Mouse (Mus musculus): ENCODE results near the gene Strip1.
A peak's percentile ranks its signal among the peaks of the same experiment; 100 is the strongest.
"Not testable (repeated sequence)": the region's sequence is repeated elsewhere in the genome, so short reads cannot be mapped to it uniquely, and the experiment has no call there.

Gene Strip1

GRCm38 (mm10) chr3:107631523-107631958 is at the start of gene Strip1:
TSS of gene Strip1 (minus strand) at chr3:107631694.
- peak; percentile 98 for DNase-seq (ENCODE audit: low spot score)

- peak; percentile 6 for DNase-seq (ENCODE audit: low spot score)
These were observed 49.5 kb upstream of the Strip1 start for GRCm38 (mm10) chr3:107680790-107681576.

- DNase-seq (ENCODE audit: low spot score) = no peak
These were observed 40.0 kb upstream of the Strip1 start for GRCm38 (mm10) chr3:107671509-107671908.

- no peak for DNase-seq (ENCODE audit: low spot score)
These were observed 39.0 kb upstream of the Strip1 start for GRCm38 (mm10) chr3:107670500-107670899.

GRCm38 (mm10) chr3:107668786-107669185 is 37.3 kb upstream of the Strip1 start:
- no peak for DNase-seq (ENCODE audit: low spot score)

- DNase-seq (ENCODE audit: low spot score) = no peak
These were observed 35.9 kb upstream of the Strip1 start for GRCm38 (mm10) chr3:107667426-107667825.

GRCm38 (mm10) chr3:107664641-107665040 is 33.1 kb upstream of the Strip1 start:
- no peak for DNase-seq (ENCODE audit: low spot score)

- peak; percentile 21 for DNase-seq (ENCODE audit: low spot score)
These were observed 27.5 kb upstream of the Strip1 start for GRCm38 (mm10) chr3:107659000-107659399.

GRCm38 (mm10) chr3:107656888-107657287 is 25.4 kb upstream of the Strip1 start:
- DNase-seq (ENCODE audit: low spot score) = no peak

GRCm38 (mm10) chr3:107656151-107656550 is 24.7 kb upstream of the Strip1 start:
- DNase-seq (ENCODE audit: low spot score) = no peak

GRCm38 (mm10) chr3:107655491-107655890 is 24.0 kb upstream of the Strip1 start:
- DNase-seq (ENCODE audit: low spot score) = no peak

- no peak for DNase-seq (ENCODE audit: low spot score)
These were observed 23.4 kb upstream of the Strip1 start for GRCm38 (mm10) chr3:107654861-107655260.

GRCm38 (mm10) chr3:107652968-107653367 is 21.5 kb upstream of the Strip1 start:
- no peak for DNase-seq (ENCODE audit: low spot score)

GRCm38 (mm10) chr3:107650276-107650675 is 18.8 kb upstream of the Strip1 start:
- DNase-seq (ENCODE audit: low spot score) = not testable (repeated sequence)

- DNase-seq (ENCODE audit: low spot score) = no peak
These were observed 15.5 kb upstream of the Strip1 start for GRCm38 (mm10) chr3:107646947-107647346.

- peak; percentile 20 for DNase-seq (ENCODE audit: low spot score)
These were observed 6.2 kb upstream of the Strip1 start for GRCm38 (mm10) chr3:107637606-107638172.

- no peak for DNase-seq (ENCODE audit: low spot score)
These were observed 4.7 kb upstream of the Strip1 start for GRCm38 (mm10) chr3:107636236-107636635.

GRCm38 (mm10) chr3:107635836-107636235 is 4.3 kb upstream of the Strip1 start:
- no peak for DNase-seq (ENCODE audit: low spot score)

- DNase-seq (ENCODE audit: low spot score) = no peak
These were observed 2.4 kb upstream of the Strip1 start for GRCm38 (mm10) chr3:107633906-107634305.

- DNase-seq (ENCODE audit: low spot score) = no peak
These were observed 1.3 kb upstream of the Strip1 start for GRCm38 (mm10) chr3:107632786-107633185.

- DNase-seq (ENCODE audit: low spot score) = peak; percentile 68
These were observed 592 bp downstream of the Strip1 start, which contains the start of gene Gm10961 for GRCm38 (mm10) chr3:107630682-107631522. TSS of gene Gm10961 (plus strand) at chr3:107631322.

GRCm38 (mm10) chr3:107629411-107629810 is 2.1 kb downstream of the Strip1 start:
- DNase-seq (ENCODE audit: low spot score) = no peak

GRCm38 (mm10) chr3:107628551-107628950 is 2.9 kb downstream of the Strip1 start:
- DNase-seq (ENCODE audit: low spot score) = no peak
